Mouse (Mus musculus) MEL (cell line): Measurements from ENCODE around the gene Kcnh3. TPM values are rescaled to one million over a fixed set of nuclear protein-coding genes. Genes with fewer than 3 reads are reported as not detected.

Source experiments
- DNase-seq: peaks from one replicate; pipeline ENCODE4 v3.0.0; 2011; ENCODE audit warnings: low read depth, low spot score
- H3K27ac ChIP-seq: 2 replicates; pipeline ENCODE4 v1.5.1; 2012; ENCODE audit warnings: low read depth, mild to moderate bottlenecking, control low read depth, low read length, moderate library complexity; ENCODE audit not compliant: control insufficient read depth
- H3K27me3 ChIP-seq, 2 experiments: fragments of 150-350 bp in 1 of 2; sonication (generic) in 1 of 2; 2 replicates each; pipeline ENCODE4 v1.6.1; 2012; ENCODE audit warnings: low read length in 2 of 2, mild to moderate bottlenecking in 2 of 2, improper control_type of control experiment in 1 of 2, moderate library complexity in 1 of 2; ENCODE audit not compliant: insufficient read depth in 2 of 2, control insufficient read depth in 1 of 2
- H3K36me3 ChIP-seq, 2 experiments: 2 replicates each; pipeline ENCODE4 v1.6.1; 2012 to 2014; ENCODE audit warnings: low read length in 2 of 2, improper control_type of control experiment in 1 of 2, inconsistent platforms in 1 of 2, mild to moderate bottlenecking in 1 of 2; ENCODE audit not compliant: insufficient read depth in 2 of 2, control insufficient read depth in 1 of 2
- H3K4me1 ChIP-seq, 2 experiments: fragments of 150-350 bp in 1 of 2; sonication (generic) in 1 of 2; 2 replicates each; pipeline ENCODE4 v1.6.1; 2012; ENCODE audit warnings: low read length in 2 of 2, improper control_type of control experiment in 1 of 2, mild to moderate bottlenecking in 1 of 2; ENCODE audit not compliant: insufficient read depth in 2 of 2, control insufficient read depth in 1 of 2
- H3K4me3 ChIP-seq, 2 experiments: fragments of 150-350 bp in 1 of 2; sonication (generic) in 1 of 2; 2 replicates each; pipeline ENCODE4 v1.5.1; 2012; ENCODE audit warnings: low read depth in 2 of 2, low read length in 2 of 2, mild to moderate bottlenecking in 2 of 2, moderate library complexity in 2 of 2, control low read depth in 1 of 2, improper control_type of control experiment in 1 of 2; ENCODE audit not compliant: control insufficient read depth in 1 of 2, insufficient read depth in 1 of 2
- H3K79me2 ChIP-seq: 2 replicates; pipeline ENCODE4 v1.6.1; 2012; ENCODE audit warnings: mild to moderate bottlenecking, low read length, moderate library complexity; ENCODE audit not compliant: control insufficient read depth, poor library complexity, insufficient read depth
- H3K9ac ChIP-seq: 2 replicates; pipeline ENCODE4 v1.6.1; 2012; ENCODE audit warnings: low read depth, mild to moderate bottlenecking, control low read depth, low read length, moderate library complexity; ENCODE audit not compliant: control insufficient read depth, poor library complexity, severe bottlenecking
- H3K9me3 ChIP-seq: fragments of 150-350 bp; sonication (generic); replicated peaks from 2 replicates; pipeline ENCODE4 v1.6.1; 2012; ENCODE audit warnings: mild to moderate bottlenecking, low read length, improper control_type of control experiment, moderate library complexity; ENCODE audit not compliant: insufficient read depth
- BHLHE40 ChIP-seq: IDR thresholded peaks from 2 replicates; pipeline ENCODE4 v1.6.1; 2012; ENCODE audit warnings: low read depth, mild to moderate bottlenecking, inconsistent platforms, low read length, improper control_type of control experiment, borderline replicate concordance
- EP300 ChIP-seq, 2 experiments: IDR thresholded peaks; 2 replicates each; pipeline ENCODE4 v1.6.1; 2011; ENCODE audit warnings: improper control_type of control experiment in 2 of 2, low read length in 2 of 2, low read depth in 1 of 2, mild to moderate bottlenecking in 1 of 2
- HCFC1 ChIP-seq: IDR thresholded peaks from 2 replicates; pipeline ENCODE4 v1.6.1; 2012; ENCODE audit warnings: low read depth, mild to moderate bottlenecking, inconsistent platforms, low read length, improper control_type of control experiment, moderate library complexity
- MXI1 ChIP-seq: IDR thresholded peaks from 2 replicates; pipeline ENCODE4 v1.6.1; 2011; ENCODE audit warnings: mild to moderate bottlenecking, low read depth, low read length, improper control_type of control experiment
- MYB ChIP-seq: IDR thresholded peaks from 2 replicates; pipeline ENCODE4 v1.6.1; 2011; ENCODE audit warnings: mild to moderate bottlenecking, low read depth, low read length, improper control_type of control experiment
- NELFE ChIP-seq: IDR thresholded peaks from 2 replicates; pipeline ENCODE4 v1.6.1; 2011; ENCODE audit warnings: low read depth, low read length, improper control_type of control experiment
- NRF1 ChIP-seq: IDR thresholded peaks from 2 replicates; pipeline ENCODE4 v1.6.1; 2014; ENCODE audit warnings: low read depth, mild to moderate bottlenecking, inconsistent platforms, low read length, improper control_type of control experiment, moderate library complexity; ENCODE audit not compliant: poor library complexity, insufficient read depth, severe bottlenecking
- RCOR1 ChIP-seq: IDR thresholded peaks from 2 replicates; pipeline ENCODE4 v1.6.1; 2012; ENCODE audit warnings: low read depth, mild to moderate bottlenecking, inconsistent platforms, low read length, improper control_type of control experiment
- TCF12 ChIP-seq: IDR thresholded peaks from 2 replicates; pipeline ENCODE4 v1.6.1; 2014; ENCODE audit warnings: low read depth, mild to moderate bottlenecking, inconsistent platforms, low read length, improper control_type of control experiment, moderate library complexity
- UBTF ChIP-seq: IDR thresholded peaks from 2 replicates; pipeline ENCODE4 v1.6.1; 2012; ENCODE audit warnings: low read depth, mild to moderate bottlenecking, inconsistent platforms, low read length, improper control_type of control experiment, moderate library complexity, borderline replicate concordance; ENCODE audit not compliant: insufficient read depth
- USF2 ChIP-seq, 2 experiments: IDR thresholded peaks; 2 replicates each; pipeline ENCODE4 v1.6.1; 2011 to 2012; ENCODE audit warnings: improper control_type of control experiment in 2 of 2, low read length in 2 of 2, borderline replicate concordance in 1 of 2, inconsistent platforms in 1 of 2, low read depth in 1 of 2, mild to moderate bottlenecking in 1 of 2; ENCODE audit not compliant: insufficient read depth in 1 of 2
- ZNF384 ChIP-seq: IDR thresholded peaks from 2 replicates; pipeline ENCODE4 v1.6.1; 2012; ENCODE audit warnings: low read depth, mild to moderate bottlenecking, inconsistent platforms, low read length, improper control_type of control experiment
- polyA plus RNA-seq, 2 experiments: library from polyadenylated mRNA; stranded (reverse) in 1 of 2; unstranded in 1 of 2; fragments of >175 nt in 1 of 2; fragments of >200 nt in 1 of 2; gene quantifications; 2 replicates each; pipeline versions ENCODE4 v1.2.1 to v1.2.4; 2012; ENCODE audit warnings: low replicate concordance in 2 of 2, low read depth in 1 of 2; ENCODE audit not compliant: insufficient read length in 2 of 2, insufficient read depth in 1 of 2, missing spikeins in 1 of 2
- total RNA-seq: library from RNA; depleted of rRNA; stranded (reverse); fragments of 300-350 nt; gene quantifications from 2 replicates; pipeline ENCODE4 v1.2.3, GENCODE M21; 2012

Kcnh3 gene
- total and polyA plus RNA-seq, 3 experiments: 0.15 to 1.3 TPM; not detected in 1

GRCm38 (mm10) chr15:99184217-99184914, 40.3 kb upstream of the Kcnh3 start:
- DNase-seq: no peak
- TF ChIP-seq EP300 (IDR thresholded peaks at IDR 0.05; ENCODE audit: low read depth in 1 of 2, low read length in 2 of 2) (peak in 1 of 2 experiments; percentile 74; a peak in 2 of 4 replicates), TCF12 (peak; percentile 36; the same call in 1 of the 2 replicates), BHLHE40 (no peak)
- peaks cover 0 to 2% of the 10 kb centered on the region in 2 experiments; a peak in 1 of 4 replicates for H3K4me1 ChIP-seq
- H3K4me3 ChIP-seq: no peak overlapping the region
- no peaks in the 10 kb centered on the region for H3K36me3 ChIP-seq
- no peak overlapping the region for H3K27ac ChIP-seq
- H3K27me3 ChIP-seq: no peaks in the 10 kb centered on the region
- H3K79me2 ChIP-seq: no peaks in the 10 kb centered on the region
- H3K9me3 ChIP-seq: no peaks in the 10 kb centered on the region
- H3K9ac ChIP-seq: no peak overlapping the region

GRCm38 (mm10) chr15:99194358-99194757, 30.3 kb upstream of the Kcnh3 start:
- peaks cover 0 to 3% of the 10 kb centered on the region in 2 experiments; a peak in 2 of 4 replicates for H3K27me3 ChIP-seq
- no peak for TF ChIP-seq HCFC1
- H3K79me2 ChIP-seq: no peaks in the 10 kb centered on the region
- H3K9me3 ChIP-seq: no peaks in the 10 kb centered on the region
- H3K4me3 ChIP-seq: no peak overlapping the region
- H3K4me1 ChIP-seq: no peaks in the 10 kb centered on the region
- H3K27ac ChIP-seq: no peak overlapping the region
- DNase-seq: no peak
- no peaks in the 10 kb centered on the region for H3K36me3 ChIP-seq
- H3K9ac ChIP-seq: no peak overlapping the region

- peaks cover 0 to 3% of the 10 kb centered on the region in 2 experiments; a peak in 2 of 4 replicates for H3K27me3 ChIP-seq
- H3K4me3 ChIP-seq: no peak overlapping the region
- TF ChIP-seq UBTF: no peak
- no peak for TF ChIP-seq USF2 (IDR thresholded peaks at IDR 0.05; ENCODE audit: borderline replicate concordance in 1 of 2, insufficient read depth in 1 of 2, low read depth in 1 of 2, low read length in 2 of 2)
- no peak for TF ChIP-seq BHLHE40
- no peak for TF ChIP-seq TCF12
- TF ChIP-seq RCOR1: no peak
- no peak for TF ChIP-seq ZNF384
- TF ChIP-seq MXI1: no peak
- no peak for TF ChIP-seq MYB
- TF ChIP-seq NRF1: no peak
- TF ChIP-seq NELFE: no peak
- no peak overlapping the region for H3K9ac ChIP-seq
- no peaks in the 10 kb centered on the region for H3K9me3 ChIP-seq
- H3K27ac ChIP-seq: no peak overlapping the region
- no peaks in the 10 kb centered on the region for H3K79me2 ChIP-seq
- H3K4me1 ChIP-seq: no peaks in the 10 kb centered on the region
- DNase-seq: no peak
- no peaks in the 10 kb centered on the region for H3K36me3 ChIP-seq
Observed at GRCm38 (mm10) chr15:99195043-99195442, 29.6 kb upstream of the Kcnh3 start.
